Mouse (Mus musculus) brain, embryonic 14.5 days (tissue): ENCODE data around the gene Ddx47.

Source experiments
- CTCF ChIP-seq: fragments of 200-500 bp; IDR thresholded peaks from 2 replicates; pipeline ENCODE4 v1.5.1; 2012; ENCODE audit warnings: inconsistent platforms, mild to moderate bottlenecking, moderate library complexity, borderline replicate concordance; ENCODE audit not compliant: insufficient read depth, insufficient read length; ENCODE audit errors: extremely low read depth
- POLR2A ChIP-seq: fragments of 200-500 bp; IDR thresholded peaks from 2 replicates; pipeline ENCODE4 v1.6.1; 2012; ENCODE audit warnings: mild to moderate bottlenecking, inconsistent platforms, borderline replicate concordance; ENCODE audit not compliant: poor library complexity, insufficient read depth, insufficient read length, severe bottlenecking; ENCODE audit errors: extremely low read depth

GRCm38 (mm10) chr6:135064621-135065020, 53.2 kb downstream of the Ddx47 start:
- TF ChIP-seq POLR2A: no peak
- no peak for TF ChIP-seq CTCF
